Mouse (Mus musculus) heart, adult 18-20 months (tissue): Measurements from ENCODE around the gene Cycs. TPM values are rescaled to one million over a fixed set of nuclear protein-coding genes. Genes with fewer than 3 reads are reported as not detected.
A peak's percentile ranks its signal among the peaks of the same experiment; 100 is the strongest.

Source experiments
- DNase-seq, 2 experiments: peaks; one replicate each; pipeline ENCODE4 v3.0.0; 2021 to 2022; ENCODE audit warnings: mixed read lengths in 1 of 2
- microRNA-seq, 2 experiments: library from miRNA; unstranded; fragments of <30 nt; microRNA quantifications; one replicate each; pipeline ENCODE4 v1.2.0; 2022
- total RNA-seq, 2 experiments: library from RNA; stranded (reverse); gene quantifications; 2 replicates each; pipeline ENCODE4 v1.2.3; 2021

Cycs gene
- total RNA-seq, 2 experiments from 2014 or later, result 157 to 166 TPM

- peak; percentile 31 to 45 for DNase-seq
Observed at GRCm38 (mm10) chr6:50545412-50546043, 20.8 kb downstream of the Cycs start.

GRCm38 (mm10) chr6:50542535-50542934, 23.8 kb downstream of the Cycs start:
- DNase-seq, result no peak

DNA sequence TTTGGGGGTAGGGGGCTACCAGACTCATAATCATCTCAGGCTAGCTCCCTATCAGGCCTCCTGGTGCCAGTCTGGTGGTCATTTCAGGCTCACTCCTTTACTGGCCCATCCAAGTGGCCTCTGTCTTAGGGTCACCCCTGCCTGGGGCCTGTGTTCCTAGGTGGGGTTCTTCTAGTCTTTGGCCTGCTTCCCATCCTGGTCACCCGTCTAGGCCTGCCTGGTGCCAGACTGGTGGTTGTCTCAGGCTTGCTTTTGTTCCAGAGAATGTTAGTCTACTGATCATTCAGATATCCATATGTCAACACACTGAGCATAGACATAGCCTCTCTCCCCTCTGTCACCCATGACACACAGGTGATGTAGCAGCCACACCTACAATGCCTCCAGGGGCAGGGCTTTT, 26.7 kb downstream of the Cycs start:
- no peak for DNase-seq

GRCm38 (mm10) chr6:50536461-50536892, 29.9 kb downstream of the Cycs start:
- peak; percentile 70 to 85 for DNase-seq

DNA sequence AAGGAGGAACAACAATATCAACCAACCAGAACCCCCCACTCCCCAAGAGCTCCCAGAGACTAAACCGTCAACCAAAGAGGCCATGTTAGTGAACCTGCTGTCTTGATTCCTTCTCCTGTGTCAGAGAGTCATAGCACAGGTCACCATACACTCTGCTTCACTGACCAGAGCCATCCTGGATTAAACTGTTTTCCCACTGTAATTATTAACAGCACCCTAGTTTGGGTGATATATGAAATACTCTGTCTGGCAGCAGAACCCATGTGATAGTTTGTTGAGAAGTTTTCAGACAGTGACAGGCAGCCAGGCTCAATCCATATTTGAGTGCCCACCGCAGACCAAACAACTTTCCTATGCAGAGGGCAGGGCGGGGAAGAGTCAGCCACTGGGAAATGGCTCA, 31.0 kb downstream of the Cycs start:
- DNase-seq, result no peak

- DNase-seq, result no peak
Observed at GRCm38 (mm10) chr6:50531920-50532319, 34.4 kb downstream of the Cycs start.

- no peak for DNase-seq
Observed at GRCm38 (mm10) chr6:50531003-50531402, 35.3 kb downstream of the Cycs start.

- DNase-seq, result no peak
Observed at GRCm38 (mm10) chr6:50529194-50529593, 37.1 kb downstream of the Cycs start.

DNA sequence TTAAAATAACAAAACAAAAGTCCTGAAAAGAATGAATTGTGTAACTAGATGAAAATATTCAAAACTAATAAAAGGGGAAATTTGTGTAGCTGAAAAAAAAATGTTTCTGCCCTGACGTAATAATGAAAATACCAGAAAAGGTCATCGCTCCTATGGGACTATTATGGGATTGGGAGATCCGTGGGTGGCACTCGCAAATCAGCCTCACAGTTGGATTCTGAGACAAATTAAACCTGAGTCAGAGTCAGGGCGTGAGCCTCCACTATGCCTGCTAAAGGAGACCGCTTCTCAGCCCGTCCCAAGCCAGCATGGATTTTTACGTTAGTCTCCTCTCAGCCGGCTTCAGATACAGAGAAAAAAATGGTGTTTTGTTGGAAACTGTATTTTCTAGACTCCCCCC, 38.9 kb downstream of the Cycs start:
- DNase-seq, result no peak

GRCm38 (mm10) chr6:50526597-50527024, 39.7 kb downstream of the Cycs start:
- peak; percentile 38 to 85 for DNase-seq

DNA sequence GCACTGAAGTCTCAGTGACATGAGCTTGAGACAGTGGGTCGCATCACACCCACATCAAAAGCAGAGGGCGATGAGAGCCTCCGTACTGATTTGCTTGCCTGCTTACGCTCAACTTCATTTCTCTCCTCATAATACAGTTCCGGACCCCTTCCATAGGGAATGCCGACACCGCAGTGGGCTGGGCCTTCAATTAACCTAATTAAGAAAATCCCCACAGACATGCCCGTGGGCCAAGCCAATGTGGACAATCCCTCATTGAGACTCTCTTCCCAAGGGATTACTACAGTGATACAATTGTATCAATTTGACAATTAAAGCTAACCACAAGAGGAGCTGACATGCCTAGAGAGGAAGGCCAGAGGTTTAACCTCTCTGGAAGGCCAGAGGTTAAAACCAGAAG, 40.5 kb downstream of the Cycs start:
- DNase-seq, result no peak

DNA sequence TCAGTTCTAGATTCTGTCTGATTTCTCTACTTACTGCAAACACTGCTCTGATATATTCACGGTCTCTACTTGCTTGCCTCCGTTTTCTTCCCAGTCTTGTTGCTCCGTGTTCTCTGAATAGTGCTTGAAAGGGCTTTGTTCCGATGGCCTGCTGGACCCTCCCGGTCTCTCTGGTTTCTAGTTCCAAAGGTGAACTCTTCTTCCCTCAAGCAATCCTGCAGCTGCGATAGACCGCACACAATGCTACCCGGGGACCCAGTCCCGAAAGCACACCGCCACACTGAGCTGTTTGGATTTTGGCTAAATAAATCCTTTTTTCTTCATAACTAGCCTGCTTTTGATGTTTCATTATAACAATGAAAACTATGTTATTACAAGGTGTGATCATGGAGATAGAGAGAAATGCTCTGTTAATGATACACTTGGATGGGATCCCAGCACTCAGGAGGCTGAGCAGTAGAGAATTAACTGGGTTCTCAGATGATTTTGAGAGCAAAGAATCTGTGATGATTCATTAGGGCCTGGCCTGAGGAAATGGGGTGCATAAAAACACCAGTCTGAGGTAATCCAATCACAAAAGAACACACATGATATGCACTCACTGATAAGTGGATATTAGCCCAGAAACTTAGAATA, 42.0 kb downstream of the Cycs start:
- no peak for DNase-seq

GRCm38 (mm10) chr6:50522772-50523171, 43.6 kb downstream of the Cycs start:
- DNase-seq, result no peak

GRCm38 (mm10) chr6:50521532-50522135, 44.7 kb downstream of the Cycs start:
- DNase-seq, result no peak

DNA sequence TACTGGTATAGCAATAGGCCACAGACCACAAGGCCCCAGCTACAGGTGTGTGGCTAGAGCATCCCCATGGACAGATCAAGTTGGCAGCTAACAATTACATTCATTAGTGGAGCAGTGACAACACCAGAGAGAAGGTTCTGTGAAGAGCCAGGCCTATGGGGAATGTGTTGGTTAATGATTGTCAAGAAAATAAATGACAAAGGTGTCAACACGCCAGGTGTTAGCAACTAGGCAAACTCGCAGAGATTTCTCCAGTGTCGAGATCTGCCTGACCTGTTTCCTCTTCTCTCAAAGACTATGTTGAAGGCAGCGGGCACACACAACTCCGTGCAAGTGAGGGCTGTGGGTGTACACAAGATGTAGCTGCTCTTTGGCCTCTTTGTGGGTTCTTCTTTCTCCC, 46.2 kb downstream of the Cycs start:
- no peak for DNase-seq

GRCm38 (mm10) chr6:50518371-50518770, 48.0 kb downstream of the Cycs start:
- no peak for DNase-seq

Small RNA genes within 50 kb of the gene (microRNA-seq; reads per million reads assigned to microRNA genes)
- gene Mir6371, result 0 reads per million in 2 experiments

Other genes starting within 250 kb of the Cycs start
- gene Osbpl3, start 110.3 kb downstream of the Cycs start, total RNA-seq, result 10 to 100 TPM; 23.9 to 25.5 TPM
- gene 4921507P07Rik, start 30.1 kb upstream of the Cycs start, total RNA-seq, result under 1 TPM; 0.25 to 0.31 TPM
- gene Npvf, start 87.9 kb upstream of the Cycs start, total RNA-seq, result not detected